Mouse (Mus musculus) brain, adult 2 months (tissue): ENCODE measurements at regions not wholly inside any gene's neighbourhood (a gene's known extent, or its start where the extent isn't known, plus 50 kb on each side); places are given as distances from the start of the nearest gene placed in this dataset.
A peak's percentile ranks its signal among the peaks of the same experiment; 100 is the strongest.

Source experiments
- DNase-seq: peaks from one replicate; pipeline ENCODE4 v3.0.0; 2011; ENCODE audit warnings: low read depth, low spot score

DNA sequence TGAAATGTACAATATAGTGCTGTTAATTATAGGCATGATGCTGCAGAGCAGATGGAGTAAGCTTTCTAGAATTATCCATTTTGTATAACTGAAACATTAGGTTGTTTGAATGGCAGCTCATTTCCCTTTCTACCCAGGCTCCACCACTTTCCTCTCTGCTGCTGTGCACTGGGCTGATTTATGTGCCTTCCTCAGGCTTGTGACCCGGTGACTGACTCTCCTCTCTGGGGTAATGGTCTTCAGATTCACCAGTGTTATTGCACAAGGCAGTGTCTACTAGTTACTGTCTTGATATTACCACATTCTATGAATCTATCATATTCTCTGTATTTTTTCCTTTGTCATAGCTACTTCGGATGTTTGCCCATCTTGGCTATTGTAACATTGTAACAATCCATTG, 109.4 kb upstream of the Tpk1 start:
- DNase-seq, result no peak

DNA sequence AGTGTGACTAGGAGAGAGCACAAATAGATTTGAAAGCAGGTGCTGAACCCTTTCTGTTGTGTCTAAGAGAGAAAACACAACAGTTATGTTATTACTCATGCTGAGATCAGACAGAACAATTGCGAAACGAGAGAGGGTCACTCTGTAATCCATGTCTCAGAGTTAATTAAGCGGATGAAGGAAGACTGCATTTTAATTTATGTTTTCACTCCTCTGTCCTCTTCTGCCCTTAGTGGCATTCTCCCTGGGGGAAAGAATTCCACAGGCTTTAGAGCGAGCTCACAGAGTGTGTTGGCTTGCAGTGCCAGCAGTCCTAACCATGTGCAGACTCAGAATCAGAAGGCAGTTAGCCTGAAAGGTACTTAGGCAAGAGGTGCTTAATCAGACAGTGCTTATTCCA, 108.4 kb upstream of the Tpk1 start:
- DNase-seq, result peak; percentile 22

DNA sequence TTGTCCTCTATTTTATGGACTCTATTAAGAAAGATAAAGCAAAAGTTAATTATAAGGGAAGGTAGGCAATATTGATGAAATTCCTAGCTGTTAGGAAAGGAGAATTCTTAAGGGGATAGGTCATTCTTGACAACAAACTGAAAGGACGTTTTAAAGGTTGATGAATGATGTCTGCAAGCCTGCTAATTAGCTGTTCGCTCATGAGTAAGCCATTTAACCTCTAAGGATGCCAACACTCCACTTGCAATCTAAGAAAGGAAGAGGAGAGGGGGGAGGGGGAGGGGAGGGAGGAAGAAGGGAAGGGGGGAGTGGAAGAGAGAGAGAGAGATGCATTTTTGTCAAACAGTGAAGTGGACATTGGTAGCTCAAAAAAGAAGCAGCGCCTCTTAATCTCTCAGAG, 107.5 kb upstream of the Tpk1 start:
- no peak for DNase-seq

DNA sequence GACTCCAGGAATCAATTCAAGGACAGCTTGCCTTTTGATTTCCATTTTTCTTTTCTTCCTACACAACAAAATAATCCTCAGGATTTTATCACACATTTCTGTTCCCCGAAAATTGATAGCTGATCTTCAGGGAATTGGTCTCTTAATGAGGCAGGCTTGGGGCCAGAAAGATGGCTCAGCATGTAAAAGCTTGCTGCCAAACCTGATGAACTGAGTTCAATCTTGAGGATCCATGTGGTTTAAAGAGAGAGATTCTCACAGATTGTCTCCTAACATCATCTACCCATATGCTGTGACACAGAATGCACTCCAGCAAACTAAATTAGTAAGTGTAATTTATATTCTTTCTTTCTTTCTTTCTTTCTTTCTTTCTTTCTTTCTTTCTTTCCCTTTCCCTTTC, 99.9 kb upstream of the Tpk1 start:
- DNase-seq, result peak; percentile 16
